Mouse (Mus musculus) fibroblast of lung, adult 2 months (primary cell): ENCODE results near the gene Apeh.

Experiments used
- DNase-seq: peaks from one replicate; pipeline ENCODE4 v3.0.0-alpha.2; 2011; ENCODE audit warnings: low read depth

The Apeh gene

GRCm38 (mm10) chr9:108051184-108051930 lies 43.0 kb downstream of the Apeh start:
- no peak for DNase-seq

DNA sequence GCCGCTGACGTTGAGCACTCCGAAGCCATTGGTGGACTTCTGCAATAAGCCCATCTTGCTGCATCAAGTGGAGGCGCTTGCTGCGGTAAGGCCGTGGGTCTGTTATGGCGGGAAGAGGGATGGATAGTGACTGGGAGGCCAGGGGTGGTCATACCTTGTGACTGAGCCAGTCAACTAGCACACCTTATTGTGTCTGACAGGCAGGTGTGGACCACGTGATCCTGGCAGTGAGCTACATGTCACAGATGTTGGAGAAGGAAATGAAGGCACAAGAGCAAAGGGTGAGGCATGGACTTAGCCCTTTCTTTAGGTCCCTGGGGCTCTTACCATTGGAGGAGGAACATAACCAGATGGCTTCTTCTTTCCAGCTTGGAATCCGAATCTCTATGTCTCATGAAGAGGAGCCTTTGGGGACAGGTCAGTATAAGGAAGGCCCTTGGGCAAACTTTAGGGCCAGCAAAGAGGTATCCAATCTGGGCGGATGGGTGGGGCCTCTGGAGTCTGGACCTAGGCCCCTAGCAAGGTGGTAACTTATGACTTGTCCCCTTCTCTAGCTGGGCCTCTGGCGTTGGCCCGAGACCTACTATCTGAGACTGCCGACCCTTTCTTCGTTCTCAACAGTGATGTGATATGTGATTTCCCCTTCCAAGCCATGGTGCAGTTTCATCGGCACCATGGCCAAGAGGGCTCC lies 44.7 kb downstream of the Apeh start:
- DNase-seq = no peak

- DNase-seq = peak; percentile 95
These were observed 45.4 kb downstream of the Apeh start, which contains the start of gene Gmppb for GRCm38 (mm10) chr9:108049016-108049455. TSS of gene Gmppb (plus strand) at chr9:108049242.

DNA sequence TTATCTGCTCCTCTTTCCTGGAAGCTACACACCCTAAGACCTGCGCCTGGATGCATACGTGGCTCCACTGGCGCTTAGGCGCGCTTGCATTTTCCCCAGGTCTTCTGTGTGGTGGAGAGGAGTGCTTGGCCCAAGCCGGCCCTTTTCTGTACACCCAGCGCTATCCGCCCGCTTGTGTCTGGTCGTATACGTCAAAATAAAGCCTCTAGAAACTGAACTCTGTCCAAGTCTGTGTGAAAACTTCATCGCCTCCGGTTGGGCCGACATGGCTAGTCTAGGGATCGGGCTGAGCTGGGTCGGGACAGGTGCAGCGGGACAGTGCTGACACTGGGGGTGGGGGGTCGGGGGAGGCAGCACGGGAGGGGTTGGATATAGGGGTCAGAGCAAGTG lies 45.8 kb downstream of the Apeh start:
- DNase-seq = no peak

DNA sequence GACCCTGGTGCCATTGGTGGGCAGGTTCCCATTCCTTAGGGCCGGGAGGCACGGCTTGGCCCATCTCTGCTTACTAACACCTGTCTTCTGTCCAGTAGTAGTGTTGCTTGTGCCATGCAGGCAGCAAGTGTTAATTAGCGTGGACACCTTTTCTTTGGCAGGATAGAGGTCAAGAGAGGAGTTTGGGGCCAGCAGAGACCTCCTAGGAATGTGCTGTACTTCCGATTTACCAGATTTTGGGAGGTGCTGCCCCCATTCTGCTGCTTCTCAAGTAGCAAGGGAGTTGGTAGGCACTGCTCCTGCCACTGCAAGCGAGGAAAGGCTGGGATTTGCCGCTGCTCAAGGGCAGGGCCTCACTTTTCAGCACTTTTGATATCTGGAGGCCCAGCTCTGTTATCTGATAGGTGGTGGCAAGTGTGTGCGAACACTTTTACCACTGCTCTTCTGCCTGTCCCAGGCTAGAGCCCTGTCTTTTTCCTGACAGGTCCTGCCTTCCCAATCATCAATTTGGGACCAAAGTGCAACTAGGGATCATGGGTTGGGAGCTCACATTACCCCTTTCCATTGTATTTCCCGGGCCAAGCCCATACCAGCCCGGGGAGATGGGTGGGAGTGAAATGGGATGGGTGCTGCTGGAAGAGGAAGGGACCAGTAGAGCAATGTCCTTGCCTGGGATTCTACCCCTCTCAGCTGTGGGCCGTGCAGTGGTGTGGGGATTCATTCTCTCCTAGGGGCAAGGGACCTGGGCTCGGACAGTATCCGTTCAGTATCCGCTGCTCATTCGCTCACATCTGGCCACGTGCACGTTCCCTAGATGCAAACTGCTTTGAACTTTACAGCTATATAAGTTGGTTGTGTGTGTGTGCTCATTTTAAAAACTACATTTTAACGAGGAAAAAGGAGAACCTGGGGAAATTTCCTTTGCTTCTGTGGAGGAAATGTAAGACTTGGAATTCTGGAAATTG lies 46.5 kb downstream of the Apeh start:
- no peak for DNase-seq

DNA sequence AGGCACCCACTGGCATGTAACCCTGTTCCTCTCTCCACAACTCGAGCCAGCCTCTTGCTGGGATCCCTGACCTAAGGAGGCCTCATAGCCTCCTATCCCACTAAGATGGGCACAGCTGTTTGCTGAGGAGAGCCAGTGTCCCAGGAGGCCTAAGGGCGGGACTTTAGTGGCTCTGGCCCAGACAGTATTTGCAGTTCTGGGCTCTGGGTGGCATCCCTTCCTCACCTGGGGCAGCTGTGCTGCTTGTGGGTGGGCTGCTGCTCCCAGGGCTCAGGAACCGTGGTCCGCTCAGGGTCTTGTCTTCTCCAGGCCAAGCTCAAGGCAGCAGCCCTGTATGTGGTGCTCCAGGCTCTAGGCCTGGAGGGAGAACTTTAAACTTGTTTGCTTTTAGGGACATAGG lies 47.8 kb downstream of the Apeh start:
- DNase-seq = no peak

- no peak for DNase-seq
These were observed 49.5 kb downstream of the Apeh start for GRCm38 (mm10) chr9:108044751-108045492.
